Mouse (Mus musculus) gonadal fat pad, adult 2 months (tissue): ENCODE measurements around the gene Akap2. TPM values are rescaled to one million over a fixed set of nuclear protein-coding genes. Genes with fewer than 3 reads are reported as not detected.

Experiments
- DNase-seq: peaks from one replicate; pipeline ENCODE4 v3.0.0-alpha.2; 2012; ENCODE audit warnings: low read depth
- polyA plus RNA-seq: library from polyadenylated mRNA; depleted of rRNA; stranded (reverse); fragments of >200 nt; gene quantifications from 2 replicates; pipeline ENCODE4 v1.2.3, GENCODE M21; 2012

The Akap2 gene
- polyA plus RNA-seq, 1 experiment = 58.6 TPM

DNA sequence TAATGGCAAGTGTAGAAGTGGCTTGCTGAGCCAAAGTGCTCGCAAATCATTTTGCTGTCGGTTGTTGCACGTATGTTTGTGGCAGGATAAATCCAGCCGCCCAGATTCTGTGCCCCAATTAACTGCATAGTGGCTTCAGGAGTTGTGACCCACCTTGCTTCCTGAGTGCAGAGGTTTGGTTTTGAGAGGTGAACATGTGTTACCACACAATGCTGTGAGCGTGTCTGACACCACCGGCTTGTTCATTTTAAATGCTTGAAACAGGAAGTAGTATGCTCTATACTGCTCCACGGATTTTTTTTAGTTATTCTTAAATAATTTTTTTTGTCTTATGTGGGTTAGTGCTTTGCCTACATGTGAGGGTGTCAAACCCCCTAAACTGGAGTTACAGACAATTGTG is 114.9 kb downstream of the Akap2 start:
- no peak for DNase-seq

DNA sequence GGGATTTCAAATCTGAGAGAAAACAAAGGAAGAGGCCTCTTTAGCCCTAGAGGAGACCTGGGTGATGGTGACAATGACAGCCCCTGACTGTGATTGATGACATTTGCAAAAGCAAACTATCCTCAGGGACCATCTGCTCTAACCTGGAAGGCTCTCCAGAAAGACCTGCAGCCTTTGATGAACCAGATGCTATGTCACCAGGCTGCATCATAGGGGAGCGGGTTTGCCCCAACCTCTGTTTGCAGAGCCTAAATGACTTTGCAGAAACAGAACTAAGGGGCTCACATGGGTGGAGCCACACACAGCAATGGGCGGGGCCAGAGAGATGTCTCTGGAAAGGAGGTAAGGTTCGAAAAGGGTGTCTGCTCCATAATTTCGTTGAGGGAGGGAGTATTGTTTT is 115.6 kb downstream of the Akap2 start:
- DNase-seq = no peak

DNA sequence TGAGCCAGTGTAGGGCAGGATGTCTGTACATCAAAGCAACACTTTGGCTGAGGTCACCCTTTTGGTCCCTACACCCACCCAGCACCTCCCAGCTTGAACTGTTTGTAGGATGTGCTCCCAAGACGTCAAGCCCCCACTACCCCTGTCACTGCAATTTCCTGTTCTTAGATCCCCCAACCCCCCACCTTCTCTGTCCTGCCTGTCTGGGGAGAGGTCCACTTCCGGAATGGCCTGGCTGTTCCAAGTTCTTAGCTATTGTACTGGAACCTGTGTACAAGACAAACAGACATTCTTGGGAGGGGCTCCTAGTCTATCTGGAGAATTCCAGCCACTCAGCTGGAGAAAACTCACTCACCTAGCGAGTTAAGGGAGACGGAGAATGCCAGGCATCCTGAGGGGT is 116.7 kb downstream of the Akap2 start:
- no peak for DNase-seq

DNA sequence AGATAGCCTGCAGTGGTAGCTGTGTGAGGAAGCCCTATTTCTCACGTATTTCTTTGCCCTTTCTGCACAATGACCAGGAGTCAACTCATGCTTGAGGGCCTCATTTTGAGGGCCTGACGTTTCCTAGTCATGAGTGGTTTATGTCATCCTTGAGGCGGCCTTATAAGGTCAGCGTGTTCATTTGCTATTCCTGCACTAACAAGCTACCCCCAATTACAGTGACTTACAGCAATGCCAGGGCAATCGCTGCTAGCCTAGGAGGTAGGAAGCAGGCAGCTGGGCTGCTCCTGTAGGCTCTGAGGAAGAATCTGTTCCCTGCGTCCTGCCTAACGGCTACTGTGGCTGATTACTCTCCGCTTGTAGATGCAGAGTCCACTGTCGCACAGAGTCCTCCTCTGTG is 119.6 kb downstream of the Akap2 start:
- no peak for DNase-seq

DNA sequence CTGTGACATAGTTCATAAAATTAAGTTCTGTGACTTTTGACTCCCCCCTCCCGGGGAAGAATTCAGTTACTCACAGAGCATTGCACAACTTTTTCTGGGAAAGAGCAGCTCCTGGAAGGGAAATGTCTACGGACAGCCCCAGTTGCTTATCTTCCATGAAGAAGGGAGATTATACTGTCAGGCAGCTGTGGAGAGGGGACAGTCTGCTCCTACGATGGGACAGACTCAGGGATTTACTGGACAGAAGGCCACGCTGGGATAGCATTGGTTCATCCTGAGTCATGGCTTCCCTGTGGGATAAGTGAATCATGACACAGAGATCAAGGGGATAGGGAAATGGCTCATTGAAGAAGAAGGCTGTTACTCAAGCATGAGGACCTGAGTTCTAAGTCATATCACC is 121.9 kb downstream of the Akap2 start:
- DNase-seq = no peak

DNA sequence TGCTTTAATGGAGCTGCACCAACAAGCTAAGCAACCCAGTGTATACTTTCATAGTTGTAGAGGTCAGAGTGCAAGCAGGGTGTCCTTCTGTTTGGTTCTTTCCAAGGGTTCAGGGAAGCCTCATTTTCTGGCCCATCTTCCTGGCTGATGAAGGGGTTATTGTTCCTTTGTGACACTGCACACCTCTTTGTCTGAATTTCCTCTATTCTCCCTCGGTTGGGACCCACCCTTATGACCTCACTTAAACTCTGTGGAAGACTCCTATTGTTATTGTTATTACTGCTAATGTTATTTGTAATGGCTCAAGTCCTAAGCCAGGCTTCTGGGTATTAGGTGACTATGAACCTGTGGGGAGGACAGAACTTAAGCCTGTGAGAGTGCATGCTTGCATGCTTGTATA is 124.5 kb downstream of the Akap2 start:
- DNase-seq = no peak

DNA sequence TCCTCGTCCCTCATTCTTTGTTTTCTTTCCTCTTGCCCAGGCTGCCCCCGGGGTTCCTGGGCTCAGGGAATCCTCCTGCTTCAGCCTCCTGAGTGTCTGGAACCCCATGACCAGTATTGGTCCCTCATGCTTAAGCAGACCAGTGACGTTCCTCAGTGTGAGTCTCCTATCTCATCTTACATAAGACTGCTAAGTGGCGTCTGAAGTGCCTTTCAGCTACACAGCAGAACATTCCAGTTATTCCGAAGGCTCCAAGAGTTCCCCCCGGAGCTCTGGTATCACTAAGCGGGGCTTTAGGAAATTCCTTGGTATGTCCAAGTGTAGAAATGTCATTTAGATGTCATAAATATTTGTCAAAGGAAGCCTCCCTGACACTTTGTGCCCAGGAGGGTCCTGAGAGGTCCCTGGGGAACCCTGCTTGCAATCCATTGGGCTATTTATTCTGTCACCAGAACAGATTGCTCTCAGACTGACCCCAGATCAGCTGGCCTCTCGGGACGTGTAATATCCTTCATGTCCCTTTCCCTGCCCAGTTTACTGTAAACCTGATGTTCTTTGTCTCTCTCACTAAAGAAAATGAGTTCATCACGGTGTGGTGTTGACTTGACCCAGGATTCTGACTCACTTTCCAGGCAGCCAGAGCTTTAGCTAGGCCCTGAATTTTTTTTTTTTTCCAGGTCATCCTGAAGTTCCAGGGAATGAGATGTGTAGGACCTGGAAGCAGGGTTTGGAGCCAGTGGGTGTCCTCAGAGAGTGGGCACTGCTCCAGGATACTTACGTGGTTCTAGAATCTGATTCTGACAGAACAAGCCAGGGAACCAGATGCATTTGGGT is 125.2 kb downstream of the Akap2 start:
- DNase-seq = no peak

DNA sequence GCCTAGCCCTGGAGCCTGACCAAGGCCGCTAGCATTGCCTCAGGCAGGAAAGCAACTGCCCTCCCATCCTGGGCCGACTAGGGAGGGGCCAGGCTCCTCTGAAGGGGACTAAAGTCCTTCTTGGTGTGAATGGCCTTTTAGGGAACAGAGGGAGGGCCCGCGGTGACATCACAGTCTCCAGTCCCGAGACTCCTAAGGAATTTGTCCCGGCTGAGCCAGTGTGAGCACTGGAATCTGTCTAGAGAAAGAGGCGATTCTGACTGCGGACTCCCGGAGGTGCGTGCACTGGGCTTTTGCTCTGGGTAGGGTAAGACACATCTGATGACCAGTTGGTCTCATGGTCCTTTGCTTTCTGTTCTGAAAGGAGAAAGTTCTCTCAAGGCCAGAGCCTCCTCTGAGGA is 127.6 kb downstream of the Akap2 start:
- DNase-seq = no peak

DNA sequence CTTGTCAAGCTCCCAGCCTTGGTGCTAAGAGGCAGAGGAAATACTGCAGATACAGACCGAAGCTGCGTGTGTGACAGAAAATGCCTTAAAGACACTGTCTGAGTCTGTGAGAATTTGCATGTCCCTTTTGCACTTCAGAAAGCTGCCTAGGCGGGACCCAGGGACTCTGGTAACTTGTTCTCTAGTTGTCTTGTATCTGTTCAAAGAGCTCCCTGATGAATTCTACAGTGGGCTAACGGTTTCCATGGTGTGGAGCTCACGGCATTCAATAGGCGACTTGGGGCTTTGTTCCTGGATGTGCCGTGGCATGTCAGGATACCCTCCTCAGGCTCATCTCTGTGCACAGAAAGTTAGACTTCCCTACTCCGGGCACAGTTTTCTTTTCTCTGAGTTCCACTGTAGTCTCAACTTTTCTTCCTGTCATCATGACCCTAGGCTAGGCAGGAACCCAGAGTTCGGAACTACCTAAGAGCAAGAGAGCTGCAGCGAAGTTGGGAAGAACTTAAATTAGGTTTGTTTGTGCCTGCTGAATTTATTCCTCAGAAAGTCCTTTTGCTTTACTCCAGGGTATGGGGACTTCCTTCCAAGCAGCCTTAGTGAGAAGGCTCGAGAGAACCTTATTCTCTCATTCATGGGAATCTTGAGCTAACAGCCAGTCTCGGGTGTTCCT is 128.2 kb downstream of the Akap2 start:
- no peak for DNase-seq

DNA sequence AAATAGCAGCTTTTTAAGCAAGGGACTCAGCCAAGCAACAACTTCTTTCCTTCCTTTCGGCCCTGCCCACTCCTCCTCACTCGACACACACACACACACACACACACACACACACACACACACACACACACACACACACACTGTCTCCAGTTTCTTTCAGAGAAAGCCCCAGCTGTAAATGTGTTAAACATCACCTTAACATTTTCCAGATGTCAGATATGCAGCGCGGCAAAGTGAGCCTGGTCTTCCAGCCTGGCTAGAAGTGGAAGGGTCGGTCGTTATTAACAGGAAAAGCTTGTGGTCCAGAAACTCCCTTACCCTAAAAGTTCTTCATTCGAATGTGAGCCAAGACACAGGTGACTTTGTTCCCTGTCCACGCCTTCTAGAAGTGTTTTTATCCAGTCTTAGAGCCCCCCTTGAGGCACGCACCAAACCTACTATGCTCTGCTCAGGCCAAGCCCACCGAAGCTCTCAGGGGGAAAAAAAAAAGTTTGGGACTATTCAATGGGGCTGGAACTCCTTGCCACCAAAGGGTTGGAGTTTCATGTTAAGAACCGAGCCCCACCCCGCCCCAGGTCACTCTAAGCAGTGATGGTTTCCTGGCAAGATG is 129.0 kb downstream of the Akap2 start:
- no peak for DNase-seq

DNA sequence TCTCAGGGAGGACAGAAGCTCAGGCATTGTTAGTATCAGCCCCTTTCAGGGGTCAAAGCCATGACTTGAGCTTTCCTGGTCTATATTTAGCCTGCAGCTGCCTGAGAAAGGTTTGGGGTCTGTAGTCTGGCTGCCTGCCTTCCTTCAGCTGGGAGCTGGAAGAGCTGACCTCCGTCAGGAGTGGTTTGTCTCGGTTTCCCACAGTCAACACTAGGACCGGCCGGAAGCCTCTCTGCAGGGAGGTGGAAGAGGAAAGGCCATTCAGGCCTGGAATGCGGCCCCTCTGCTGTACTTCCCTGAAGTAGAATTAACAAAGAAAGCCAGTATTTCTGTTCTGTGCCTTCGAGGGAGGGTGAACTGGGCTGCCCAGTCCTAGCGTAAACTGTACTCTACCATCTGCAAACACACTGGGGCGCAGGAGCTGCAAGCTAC is 129.6 kb downstream of the Akap2 start:
- no peak for DNase-seq

DNA sequence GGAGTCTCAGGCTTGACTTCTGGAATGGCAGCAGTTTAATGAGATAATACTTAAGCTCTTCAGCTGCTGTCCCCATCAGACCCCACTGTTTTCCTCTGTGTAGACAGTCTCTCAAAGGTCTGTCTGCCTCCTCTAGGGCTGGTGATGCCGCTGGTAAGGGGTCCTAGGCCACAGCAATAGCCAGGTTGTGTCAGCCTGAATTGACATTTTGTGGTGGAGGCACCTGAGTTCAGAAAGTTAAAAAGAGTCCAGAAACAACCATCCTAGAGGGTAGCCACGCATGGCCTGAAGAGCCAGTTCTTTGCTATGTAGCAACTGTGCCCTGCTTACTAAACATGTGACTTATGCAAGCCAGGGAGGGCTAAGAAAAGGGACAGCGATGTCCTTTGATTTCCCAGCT is 130.2 kb downstream of the Akap2 start:
- DNase-seq = no peak

DNA sequence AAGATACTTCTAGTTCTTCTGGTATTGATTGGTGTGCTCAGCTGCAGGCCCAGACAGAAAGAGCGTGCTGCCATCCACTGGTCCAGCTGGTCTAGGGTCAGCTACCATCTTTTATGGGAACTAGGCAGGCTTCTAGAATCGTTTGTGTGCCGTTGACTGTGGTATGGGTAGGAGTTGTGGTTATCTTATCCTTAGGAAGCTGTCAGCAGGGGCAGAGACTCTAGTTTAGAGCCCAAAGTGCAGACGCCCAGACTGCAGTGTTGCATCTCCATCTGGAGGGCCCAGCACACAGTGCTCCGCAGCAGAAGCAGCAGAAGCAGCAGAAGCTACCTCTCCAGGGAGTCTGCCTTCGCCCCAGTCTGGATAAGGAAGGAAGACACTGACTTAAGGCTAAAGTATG is 132.0 kb downstream of the Akap2 start:
- DNase-seq = no peak

DNA sequence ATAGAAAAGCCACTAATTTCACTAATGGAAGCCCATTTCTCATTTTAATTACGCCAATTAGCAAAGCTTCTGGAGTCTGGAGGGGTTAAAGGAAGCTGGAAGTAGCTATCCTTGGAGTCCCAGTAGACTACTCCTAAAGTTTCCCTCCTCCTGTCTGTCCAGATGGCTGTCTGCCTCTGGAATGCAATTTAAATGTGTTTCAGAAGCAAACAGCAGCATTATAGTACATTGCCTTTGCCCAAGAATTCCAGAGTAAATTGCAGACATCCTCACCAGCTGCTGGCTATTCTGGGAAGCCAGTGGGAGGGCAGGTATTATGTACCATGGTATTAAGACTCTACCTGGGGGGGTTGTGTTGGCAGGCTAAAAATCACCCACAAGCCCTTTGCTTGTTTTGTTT is 134.3 kb downstream of the Akap2 start:
- DNase-seq = no peak

DNA sequence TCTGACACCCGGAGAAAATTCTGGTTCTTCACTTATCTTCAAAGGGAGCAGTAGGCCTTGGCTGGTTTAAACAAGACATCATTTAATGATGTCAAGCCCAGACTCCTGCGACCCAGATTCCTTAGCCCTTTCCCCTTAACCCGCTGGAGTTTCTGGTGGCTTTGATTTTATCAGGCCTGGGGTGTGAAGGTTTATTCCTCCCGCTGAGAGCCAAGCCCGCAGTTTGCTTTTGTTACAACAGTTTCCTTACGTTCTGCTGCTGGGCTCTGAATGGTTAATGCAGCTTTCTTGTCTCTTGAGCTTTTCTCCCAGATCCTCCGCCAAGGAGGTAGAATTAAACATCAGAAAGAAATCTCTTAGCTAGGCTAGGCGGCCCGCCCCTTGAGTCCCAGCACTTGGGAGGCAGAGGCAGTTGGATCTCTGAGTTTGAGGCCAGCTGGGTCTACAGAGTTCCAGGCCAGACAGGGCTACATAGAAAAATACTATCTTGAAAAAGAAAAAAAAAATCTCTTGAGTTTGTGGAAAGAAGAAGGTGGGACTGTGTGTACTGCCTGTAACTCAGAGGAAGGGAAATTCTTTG is 135.1 kb downstream of the Akap2 start:
- DNase-seq = no peak

DNA sequence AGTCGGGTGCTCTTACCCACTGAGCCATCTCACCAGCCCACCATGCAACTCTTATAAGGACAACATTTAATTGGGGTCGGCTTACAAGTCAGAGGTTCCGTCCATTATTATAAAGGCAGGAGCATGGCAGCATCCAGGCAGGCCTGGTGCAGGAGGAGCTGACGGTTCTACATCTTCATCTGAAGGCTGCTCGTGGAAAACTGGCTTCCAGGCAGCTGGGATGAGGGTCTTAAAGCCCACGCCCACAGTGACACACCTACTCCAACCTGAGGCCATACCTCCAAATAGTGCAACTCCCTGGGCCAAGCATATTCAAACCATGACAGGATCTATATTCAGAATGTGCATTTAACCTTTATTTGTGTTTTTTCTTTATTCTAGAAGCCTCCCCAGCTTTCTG is 136.7 kb downstream of the Akap2 start:
- no peak for DNase-seq

DNA sequence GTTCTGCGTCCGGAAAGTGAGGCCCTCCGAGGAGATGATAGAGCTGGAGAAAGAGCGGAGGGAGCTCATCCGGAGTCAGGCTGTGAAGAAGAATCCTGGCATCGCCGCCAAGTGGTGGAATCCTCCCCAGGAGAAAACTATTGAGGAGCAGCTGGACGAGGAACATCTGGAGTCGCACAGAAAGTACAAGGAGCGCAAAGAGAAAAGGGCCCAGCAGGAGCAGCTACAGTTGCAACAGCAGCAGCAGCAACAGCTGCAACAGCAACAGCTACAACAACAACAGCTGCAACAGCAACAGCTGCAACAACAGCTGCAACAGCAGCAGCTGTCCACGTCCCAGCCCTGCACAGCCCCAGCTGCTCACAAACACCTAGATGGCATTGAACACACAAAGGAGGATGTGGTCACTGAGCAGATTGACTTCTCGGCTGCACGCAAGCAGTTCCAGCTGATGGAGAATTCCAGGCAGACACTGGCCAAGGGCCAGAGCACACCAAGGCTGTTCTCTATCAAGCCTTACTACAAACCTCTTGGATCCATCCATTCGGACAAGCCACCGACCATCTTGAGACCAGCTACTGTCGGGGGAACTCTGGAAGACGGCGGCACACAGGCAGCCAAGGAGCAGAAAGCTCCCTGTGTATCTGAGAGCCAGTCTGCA is 138.0 kb downstream of the Akap2 start:
- no peak for DNase-seq

DNA sequence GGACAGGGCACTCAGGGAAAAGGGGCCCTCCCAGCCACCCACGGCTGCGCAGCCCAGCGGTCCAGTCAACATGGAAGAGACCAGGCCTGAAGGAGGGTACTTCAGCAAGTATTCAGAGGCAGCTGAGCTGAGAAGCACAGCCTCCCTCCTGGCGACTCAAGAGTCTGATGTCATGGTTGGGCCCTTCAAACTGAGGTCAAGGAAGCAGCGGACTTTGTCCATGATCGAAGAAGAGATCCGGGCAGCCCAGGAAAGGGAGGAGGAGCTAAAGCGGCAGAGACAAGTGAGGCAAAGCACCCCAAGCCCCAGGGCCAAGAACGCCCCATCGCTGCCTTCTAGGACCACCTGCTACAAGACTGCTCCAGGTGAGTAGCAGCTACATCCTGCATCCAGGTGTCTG is 139.2 kb downstream of the Akap2 start:
- DNase-seq = no peak

DNA sequence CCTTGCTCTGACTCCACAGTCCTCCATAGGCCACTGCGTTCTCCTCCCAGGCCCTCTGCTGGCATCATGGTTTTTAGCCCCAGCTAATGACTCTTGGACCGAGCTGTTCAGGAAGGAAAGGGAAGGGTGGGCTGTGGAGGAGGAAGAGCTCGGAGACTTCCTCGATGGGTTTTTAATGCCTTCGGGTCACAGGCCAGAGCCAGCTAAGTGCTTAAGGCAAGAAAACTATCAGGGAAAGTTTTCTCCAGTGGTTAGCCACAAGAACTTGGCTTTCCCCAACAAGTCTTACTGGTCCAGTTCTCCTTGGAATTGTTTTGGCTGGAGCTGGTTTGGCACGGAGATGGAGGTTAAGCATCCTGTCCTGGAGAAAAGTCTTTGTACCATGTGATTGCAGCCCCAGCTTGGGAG is 142.8 kb downstream of the Akap2 start:
- DNase-seq = no peak

DNA sequence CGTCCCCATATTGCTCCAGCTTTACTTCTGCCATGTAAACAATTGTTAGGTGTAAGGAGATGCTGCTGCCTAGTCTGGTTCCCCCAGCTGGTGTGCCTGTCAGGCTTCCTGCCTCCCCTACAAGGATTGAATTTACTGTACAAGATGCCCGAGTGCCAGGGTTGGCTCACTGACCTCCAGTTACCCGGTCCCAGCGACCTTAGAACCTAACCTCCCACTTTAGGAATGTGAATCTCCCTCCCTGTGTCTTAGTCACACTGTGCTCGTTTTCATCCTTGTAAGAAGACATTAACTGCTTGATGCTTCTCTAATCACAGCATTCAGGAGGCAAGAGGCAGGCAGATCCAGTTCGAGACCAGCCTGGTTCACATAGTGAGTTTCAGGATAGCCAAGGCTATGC is 143.7 kb downstream of the Akap2 start:
- no peak for DNase-seq

DNA sequence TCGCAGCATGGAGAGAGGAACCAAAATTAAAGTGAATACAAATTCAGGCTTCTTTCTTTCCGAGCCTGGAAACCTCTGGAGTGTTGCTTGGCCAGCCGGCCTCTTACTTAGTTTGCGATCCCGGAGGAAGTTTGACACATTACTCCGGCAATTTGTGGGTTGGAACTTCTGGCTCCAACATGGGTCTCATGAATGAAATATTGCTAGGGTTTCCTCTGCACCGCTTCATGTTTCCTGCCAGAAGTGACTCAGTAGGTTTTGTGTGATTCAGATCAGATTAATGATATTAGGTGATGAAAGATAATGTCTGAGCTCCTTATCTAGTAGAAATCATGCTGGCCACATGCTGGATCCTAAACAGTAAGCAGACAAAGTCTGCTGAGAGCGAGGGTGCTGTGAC is 144.4 kb downstream of the Akap2 start:
- DNase-seq = no peak

DNA sequence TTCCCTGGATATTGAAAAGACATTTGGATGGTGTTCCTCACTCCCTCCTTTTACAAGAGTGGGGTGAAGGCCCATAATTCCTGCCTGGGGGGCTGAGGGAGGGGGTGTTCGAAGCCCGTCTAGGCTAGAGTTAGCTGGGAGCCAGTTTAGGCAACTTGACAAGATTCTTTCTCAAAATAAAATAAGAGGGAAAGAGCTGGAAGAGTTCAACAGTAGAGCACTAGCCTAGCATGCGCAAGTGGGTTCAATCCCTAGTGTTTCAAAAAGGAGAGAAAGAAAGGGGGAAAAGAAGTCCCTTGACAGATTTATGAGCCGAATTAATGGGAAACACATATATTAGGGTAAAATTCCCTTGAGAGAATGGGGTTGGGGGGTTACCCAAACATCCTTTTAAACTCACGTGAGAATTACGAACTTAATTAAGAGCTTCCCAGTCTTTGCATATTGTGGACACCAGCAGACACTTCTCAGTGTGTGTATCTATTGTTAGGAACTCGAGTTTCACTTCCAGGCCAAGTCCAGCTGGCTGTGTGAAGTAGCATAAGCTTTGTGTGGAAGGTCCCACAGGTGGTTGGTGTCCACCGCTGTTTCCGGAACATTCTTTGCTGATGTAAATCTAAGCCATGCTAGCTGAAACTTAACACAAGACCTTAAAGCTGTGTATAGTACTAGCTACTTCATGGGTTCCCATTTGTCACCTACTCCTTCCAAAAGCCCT is 145.0 kb downstream of the Akap2 start:
- DNase-seq = no peak
